Mouse (Mus musculus): ENCODE measurements at regions not wholly inside any gene's neighbourhood (a gene's known extent, or its start where the extent isn't known, plus 50 kb on each side); places are given as distances from the start of the nearest gene placed in this dataset.

DNA sequence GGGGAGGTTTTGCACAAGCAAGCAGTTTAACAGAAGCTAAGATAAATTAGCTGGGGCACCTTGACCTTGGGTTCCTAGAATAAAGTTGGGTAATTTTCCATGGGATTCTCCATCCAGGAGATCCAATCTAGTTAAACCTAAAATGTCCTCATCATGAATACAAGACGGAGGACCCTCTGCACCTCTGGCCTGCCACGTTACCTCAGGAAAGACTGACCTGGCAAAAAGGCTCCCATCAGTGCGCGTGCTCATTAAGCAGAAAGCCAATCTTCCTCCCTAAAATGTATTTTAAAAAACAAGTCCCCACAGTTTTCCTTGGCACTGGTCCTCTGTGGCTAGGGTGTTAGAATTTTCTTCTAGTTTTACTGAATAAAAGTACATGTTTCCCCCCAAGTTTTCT lies 134.9 kb downstream of the Foxo1 start:
- TF ChIP-seq CTCF (conservative IDR thresholded peaks at IDR 0.05; ENCODE audit: low read length) (no peak), NANOG (IDR thresholded peaks at IDR 0.05; ENCODE audit: borderline replicate concordance, low read length) (no peak), POU5F1 (IDR thresholded peaks at IDR 0.05; ENCODE audit: borderline replicate concordance, low read length) (no peak)
